Mouse (Mus musculus) hindbrain, embryonic 13.5 days (tissue): ENCODE measurements at regions not wholly inside any gene's neighbourhood (a gene's known extent, or its start where the extent isn't known, plus 50 kb on each side); places are given as distances from the start of the nearest gene placed in this dataset.
"Not testable (repeated sequence)": the region's sequence is repeated elsewhere in the genome, so short reads cannot be mapped to it uniquely, and the experiment has no call there.

Experiments
- ATAC-seq: fragments of 200-750 bp; cut with Nextera tagmentation; 2 replicates; pipeline ENCODE4 v1.8.0; 2017; ENCODE audit warnings: moderate TSS enrichment; ENCODE audit not compliant: low FRiP score
- H3K27ac ChIP-seq: fragments of 300-500 bp; sonication (generic); 2 replicates; pipeline ENCODE4 v1.5.1; 2015; ENCODE audit warnings: inconsistent platforms, mild to moderate bottlenecking, moderate library complexity
- H3K27me3 ChIP-seq: fragments of 300-500 bp; sonication (generic); 2 replicates; pipeline ENCODE4 v1.6.1; 2015; ENCODE audit warnings: mild to moderate bottlenecking, inconsistent platforms
- H3K36me3 ChIP-seq: fragments of 300-500 bp; sonication (generic); 2 replicates; pipeline ENCODE4 v1.6.1; 2015; ENCODE audit warnings: mild to moderate bottlenecking, inconsistent platforms
- H3K4me1 ChIP-seq: fragments of 300-500 bp; sonication (generic); replicated peaks from 2 replicates; pipeline ENCODE4 v1.6.1; 2015; ENCODE audit warnings: inconsistent platforms
- H3K4me2 ChIP-seq: fragments of 300-500 bp; sonication (generic); 2 replicates; pipeline ENCODE4 v1.6.1; 2015; ENCODE audit warnings: inconsistent platforms, mild to moderate bottlenecking, moderate library complexity
- H3K4me3 ChIP-seq: fragments of 300-500 bp; sonication (generic); 2 replicates; pipeline ENCODE4 v1.5.1; 2015; ENCODE audit warnings: mild to moderate bottlenecking, inconsistent platforms
- H3K9ac ChIP-seq: fragments of 300-500 bp; sonication (generic); 2 replicates; pipeline ENCODE4 v1.6.1; 2015; ENCODE audit warnings: mild to moderate bottlenecking, inconsistent platforms
- H3K9me3 ChIP-seq: fragments of 300-500 bp; sonication (generic); 2 replicates; pipeline ENCODE4 v1.6.1; 2016; ENCODE audit warnings: inconsistent platforms
- WGBS: fragments of 180-500 bp; shearing (Covaris S2); methylation state at CpG from one replicate; pipeline ENCODE4 v1.1.7; 2015; 5-methylcytosine and 5-hydroxymethylcytosine counted together

- H3K9ac ChIP-seq, H3K4me3 ChIP-seq, H3K27ac ChIP-seq, ATAC-seq, H3K4me1 ChIP-seq, H3K27me3 ChIP-seq, H3K9me3 ChIP-seq, H3K36me3 ChIP-seq, H3K4me2 ChIP-seq: not testable (repeated sequence)
- 91% methylated on average over 5 of the region's 5 CpGs for WGBS
These were observed 846.4 kb downstream of the Diaph3 start for GRCm38 (mm10) chr14:86294606-86295005.

DNA sequence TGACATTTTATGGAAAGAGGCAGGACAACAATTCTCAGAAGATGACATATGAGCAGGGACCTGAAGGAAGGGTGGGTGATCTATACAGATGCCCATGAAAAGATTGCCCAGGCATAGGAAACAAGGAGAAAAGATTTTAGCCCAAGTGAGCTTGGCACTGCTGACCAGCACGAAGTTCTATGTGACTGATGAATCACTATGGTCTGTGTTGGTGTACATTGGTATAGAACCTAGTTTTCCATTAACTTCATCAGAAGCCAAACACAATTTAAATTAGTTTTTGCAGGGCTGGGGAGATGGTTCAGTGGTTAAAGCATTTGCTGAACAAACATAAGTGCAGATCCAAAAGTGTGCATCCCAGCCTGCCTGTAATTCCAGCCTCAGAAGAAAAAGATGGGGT is 847.2 kb downstream of the Diaph3 start:
- Histone ChIP-seq H3K27me3 (no peaks in the 10 kb centered on the region), H3K4me2 (no peak overlapping the region), H3K4me3 (no peak overlapping the region), H3K27ac (no peak overlapping the region), H3K9ac (no peak overlapping the region), H3K36me3 (no peaks in the 10 kb centered on the region), H3K4me1 (no peaks in the 10 kb centered on the region), H3K9me3 (no peaks in the 10 kb centered on the region)
- no peak for ATAC-seq
- WGBS: 70% methylated on average over 1 of the region's 1 CpGs

- WGBS: 66% methylated on average over 3 of the region's 3 CpGs
These were observed 847.7 kb downstream of the Diaph3 start for GRCm38 (mm10) chr14:86293371-86293770.

GRCm38 (mm10) chr14:86290556-86290955 is 850.5 kb downstream of the Diaph3 start:
- H3K27me3 ChIP-seq: no peaks in the 10 kb centered on the region
- H3K27ac ChIP-seq: no peak overlapping the region
- no peaks in the 10 kb centered on the region for H3K9me3 ChIP-seq
- no peak overlapping the region for H3K9ac ChIP-seq
- H3K4me3 ChIP-seq: no peak overlapping the region
- ATAC-seq: no peak
- H3K4me1 ChIP-seq: no peaks in the 10 kb centered on the region
- no peaks in the 10 kb centered on the region for H3K36me3 ChIP-seq
- H3K4me2 ChIP-seq: no peak overlapping the region
- 98% methylated on average over 3 of the region's 3 CpGs for WGBS

More at GRCm38 (mm10) chr14:86293371-86293770, 847.7 kb downstream of the Diaph3 start:
- no peaks in the 10 kb centered on the region for H3K36me3 ChIP-seq
- no peak overlapping the region for H3K9ac ChIP-seq
- H3K27me3 ChIP-seq: no peaks in the 10 kb centered on the region
- H3K9me3 ChIP-seq: no peaks in the 10 kb centered on the region
- H3K4me2 ChIP-seq: no peak overlapping the region
- no peak for ATAC-seq
- no peak overlapping the region for H3K27ac ChIP-seq
- no peak overlapping the region for H3K4me3 ChIP-seq
- H3K4me1 ChIP-seq: no peaks in the 10 kb centered on the region

DNA sequence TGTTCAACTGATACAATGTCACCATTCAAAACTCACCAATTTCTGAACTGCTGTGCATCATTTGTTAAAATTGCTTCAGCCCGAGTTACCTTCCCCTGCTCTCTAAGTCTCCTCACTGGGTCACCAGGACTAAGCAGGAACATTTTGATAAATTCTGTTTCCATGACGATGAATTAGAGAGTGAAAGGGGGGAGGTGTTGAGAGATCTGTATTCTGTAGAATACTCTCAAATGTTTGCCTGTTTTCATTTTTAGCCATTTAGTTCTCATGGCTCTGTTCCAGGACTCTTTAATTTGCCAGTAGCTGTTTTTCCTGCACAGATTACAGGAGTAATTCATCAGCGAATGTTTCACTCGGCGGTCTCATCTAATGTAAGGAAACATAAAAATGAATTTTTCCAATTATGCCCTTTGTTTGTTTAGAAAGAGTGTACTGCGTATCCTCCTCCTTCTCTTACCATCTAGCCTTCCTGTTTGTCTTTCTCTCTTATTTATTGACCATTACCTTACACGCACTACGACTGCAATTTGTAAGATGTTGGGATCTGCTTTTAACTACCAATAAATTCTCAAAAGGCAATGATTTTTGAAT is 879.3 kb downstream of the Diaph3 start:
- Histone ChIP-seq H3K4me2 (peak overlapping the region; percentile 3; the same call in 1 of the 2 replicates), H3K36me3 (no peaks in the 10 kb centered on the region), H3K4me1 (peaks cover 13% of the 10 kb centered on the region; the same call in 1 of the 2 replicates), H3K9ac (no peak overlapping the region), H3K4me3 (no peak overlapping the region), H3K27me3 (no peaks in the 10 kb centered on the region), H3K9me3 (no peaks in the 10 kb centered on the region), H3K27ac (peak overlapping the region; percentile 3; the same call in 1 of the 2 replicates)
- ATAC-seq: peak; percentile 54; the same call in 1 of the 2 replicates
- 48% methylated on average over 8 of the region's 8 CpGs for WGBS

GRCm38 (mm10) chr14:86254196-86254595 is 886.8 kb downstream of the Diaph3 start:
- no peak for ATAC-seq
- whole genome bisulfite sequencing: 32% methylated on average over 1 of the region's 1 CpGs

GRCm38 (mm10) chr14:86251617-86252016 is 889.4 kb downstream of the Diaph3 start:
- ATAC-seq: no peak
- H3K9me3 ChIP-seq: no peaks in the 10 kb centered on the region
- no peaks in the 10 kb centered on the region for H3K27me3 ChIP-seq
- no peaks in the 10 kb centered on the region for H3K4me1 ChIP-seq
- no peak overlapping the region for H3K4me2 ChIP-seq
- H3K9ac ChIP-seq: no peak overlapping the region
- no peak overlapping the region for H3K4me3 ChIP-seq
- no peak overlapping the region for H3K27ac ChIP-seq
- H3K36me3 ChIP-seq: no peaks in the 10 kb centered on the region

More at GRCm38 (mm10) chr14:86254196-86254595, 886.8 kb downstream of the Diaph3 start:
- Histone ChIP-seq H3K4me2 (no peak overlapping the region), H3K27ac (no peak overlapping the region), H3K9me3 (no peaks in the 10 kb centered on the region), H3K4me1 (no peaks in the 10 kb centered on the region), H3K27me3 (no peaks in the 10 kb centered on the region), H3K9ac (no peak overlapping the region), H3K36me3 (no peaks in the 10 kb centered on the region), H3K4me3 (no peak overlapping the region)

DNA sequence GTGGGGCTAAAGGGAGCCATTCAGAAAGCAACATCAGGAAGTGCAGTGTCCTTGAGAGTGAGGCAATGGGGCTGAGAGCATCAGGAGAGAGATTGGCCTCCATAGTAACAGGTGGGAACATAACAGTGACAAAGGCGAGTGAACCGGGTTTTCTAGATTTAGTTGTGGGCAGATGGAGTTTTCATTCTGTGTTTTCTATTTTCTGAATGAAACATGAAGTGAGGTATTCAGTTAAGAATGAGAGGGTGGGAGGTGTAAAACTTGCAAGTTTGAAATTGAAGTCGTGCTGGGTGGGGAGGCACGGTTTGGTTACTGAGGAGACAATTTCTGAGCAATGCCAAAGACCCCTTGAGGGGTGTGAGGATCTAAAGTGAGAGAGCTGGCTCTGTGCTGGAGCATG is 893.3 kb downstream of the Diaph3 start:
- ATAC-seq: no peak
- 95% methylated on average over 4 of the region's 4 CpGs for WGBS
- H3K27me3 ChIP-seq: no peaks in the 10 kb centered on the region
- H3K9ac ChIP-seq: no peak overlapping the region
- no peaks in the 10 kb centered on the region for H3K9me3 ChIP-seq
- H3K4me3 ChIP-seq: no peak overlapping the region
- H3K4me2 ChIP-seq: no peak overlapping the region
- H3K36me3 ChIP-seq: no peaks in the 10 kb centered on the region
- no peak overlapping the region for H3K27ac ChIP-seq
- no peaks in the 10 kb centered on the region for H3K4me1 ChIP-seq

- Histone ChIP-seq H3K4me3 (no peak overlapping the region), H3K9ac (no peak overlapping the region), H3K27ac (no peak overlapping the region), H3K36me3 (no peaks in the 10 kb centered on the region), H3K27me3 (no peaks in the 10 kb centered on the region), H3K4me1 (no peaks in the 10 kb centered on the region), H3K9me3 (no peaks in the 10 kb centered on the region), H3K4me2 (no peak overlapping the region)
- WGBS: 94% methylated on average over 8 of the region's 8 CpGs
- ATAC-seq: no peak
These were observed 894.3 kb downstream of the Diaph3 start for GRCm38 (mm10) chr14:86246770-86247169.

GRCm38 (mm10) chr14:86243662-86244061 is 897.4 kb downstream of the Diaph3 start:
- H3K4me3 ChIP-seq: no peak overlapping the region
- no peaks in the 10 kb centered on the region for H3K36me3 ChIP-seq
- H3K9ac ChIP-seq: no peak overlapping the region
- H3K4me2 ChIP-seq: no peak overlapping the region
- H3K27me3 ChIP-seq: no peaks in the 10 kb centered on the region
- no peaks in the 10 kb centered on the region for H3K9me3 ChIP-seq
- no peak for ATAC-seq
- WGBS: 82% methylated on average over 1 of the region's 1 CpGs
- H3K27ac ChIP-seq: no peak overlapping the region
- H3K4me1 ChIP-seq: peaks cover 6% of the 10 kb centered on the region

GRCm38 (mm10) chr14:86242836-86243235 is 898.2 kb downstream of the Diaph3 start:
- Histone ChIP-seq H3K27ac (no peak overlapping the region), H3K4me3 (no peak overlapping the region), H3K4me1 (peaks cover 6% of the 10 kb centered on the region), H3K9me3 (no peaks in the 10 kb centered on the region), H3K9ac (no peak overlapping the region), H3K27me3 (no peaks in the 10 kb centered on the region), H3K4me2 (no peak overlapping the region), H3K36me3 (no peaks in the 10 kb centered on the region)
- no peak for ATAC-seq
- 71% methylated on average over 1 of the region's 1 CpGs for WGBS

- no peak for ATAC-seq
- Histone ChIP-seq H3K4me3 (no peak overlapping the region), H3K9me3 (no peaks in the 10 kb centered on the region), H3K36me3 (no peaks in the 10 kb centered on the region), H3K27me3 (no peaks in the 10 kb centered on the region), H3K4me2 (no peak overlapping the region), H3K9ac (no peak overlapping the region), H3K4me1 (peaks cover 6% of the 10 kb centered on the region), H3K27ac (no peak overlapping the region)
- 33% methylated on average over 2 of the region's 2 CpGs for WGBS
These were observed 901.9 kb downstream of the Diaph3 start for GRCm38 (mm10) chr14:86239090-86239489.

- H3K9me3 ChIP-seq: no peaks in the 10 kb centered on the region
- ATAC-seq: no peak
- H3K4me3 ChIP-seq: no peak overlapping the region
- no peak overlapping the region for H3K4me2 ChIP-seq
- H3K9ac ChIP-seq: no peak overlapping the region
- no peaks in the 10 kb centered on the region for H3K4me1 ChIP-seq
- H3K27me3 ChIP-seq: no peaks in the 10 kb centered on the region
- WGBS: 90% methylated on average over 1 of the region's 1 CpGs
- H3K27ac ChIP-seq: no peak overlapping the region
- no peaks in the 10 kb centered on the region for H3K36me3 ChIP-seq
These were observed 907.7 kb downstream of the Diaph3 start for GRCm38 (mm10) chr14:86233305-86233704.
